8 mouse cellular contexts compared by ENCODE assay signal in genomic region chr2:160733131-160733531, GRCm38 (mm10). TPM values are rescaled to one million over a fixed set of nuclear protein-coding genes. Genes with fewer than 3 reads are reported as not detected.
DNase-seq lines count a peak whose midpoint lies in the region; ATAC-seq and TF ChIP-seq lines count a peak whose summit lies in the region.

No protein-coding gene starts in this region.

- H3K27ac ChIP-seq in lung, embryonic 15.5 days: peak overlapping the region; percentile 15; the same call in 1 of the 2 replicates
- H3K27ac ChIP-seq in forebrain, embryonic 13.5 days: no peak overlapping the region
- H3K27ac ChIP-seq in liver, embryonic 12.5 days: no peak overlapping the region
- peak overlapping the region; percentile 94 for H3K27ac ChIP-seq in thymus, adult 2 months (ENCODE audit: control insufficient read depth, insufficient read depth, low read length)

- no peaks in the 10 kb centered on the region for H3K9me3 ChIP-seq in lung, embryonic 15.5 days
- no peaks in the 10 kb centered on the region for H3K9me3 ChIP-seq in forebrain, embryonic 13.5 days (replicated peaks)
- H3K9me3 ChIP-seq in liver, embryonic 12.5 days (replicated peaks): no peaks in the 10 kb centered on the region

- peaks cover 74% of the 10 kb centered on the region for H3K4me1 ChIP-seq in lung, embryonic 15.5 days
- peaks cover 60% of the 10 kb centered on the region for H3K4me1 ChIP-seq in forebrain, embryonic 13.5 days
- peaks cover 35% of the 10 kb centered on the region for H3K4me1 ChIP-seq in liver, embryonic 12.5 days
- H3K4me1 ChIP-seq in thymus, adult 2 months (replicated peaks; ENCODE audit: control insufficient read depth, insufficient read depth, low read length): peaks cover 51% of the 10 kb centered on the region

- 16% methylated on average over 7 of the region's 7 CpGs for WGBS in lung, embryonic 15.5 days
- 78% methylated on average over 7 of the region's 7 CpGs for WGBS in forebrain, embryonic 13.5 days
- 32% methylated on average over 7 of the region's 7 CpGs for WGBS in liver, embryonic 12.5 days (ENCODE audit: insufficient replicate concordance)
- WGBS in thymus, adult 2 months: 2% methylated on average over 7 of the region's 7 CpGs

- H3K27me3 ChIP-seq in lung, embryonic 15.5 days: no peaks in the 10 kb centered on the region
- H3K27me3 ChIP-seq in forebrain, embryonic 13.5 days: no peaks in the 10 kb centered on the region
- peaks cover 26% of the 10 kb centered on the region for H3K27me3 ChIP-seq in liver, embryonic 12.5 days (replicated peaks)
- no peaks in the 10 kb centered on the region for H3K27me3 ChIP-seq in thymus, adult 2 months (ENCODE audit: control insufficient read depth, insufficient read depth, low read length)

- ATAC-seq in lung, embryonic 15.5 days (ENCODE audit: borderline replicate concordance, extremely low read depth, low FRiP score, low TSS enrichment): no peak
- ATAC-seq in forebrain, embryonic 13.5 days: no peak
- ATAC-seq in liver, embryonic 12.5 days: no peak

- TF ChIP-seq CTCF in thymus, adult 2 months (IDR thresholded peaks at IDR 0.05; ENCODE audit: borderline replicate concordance, control insufficient read depth, extremely low read depth, insufficient read depth, low read length, poor library complexity): no peak

- H3K4me2 ChIP-seq in lung, embryonic 15.5 days: peak overlapping the region; percentile 97
- H3K4me2 ChIP-seq in forebrain, embryonic 13.5 days: peak overlapping the region; percentile 88
- H3K4me2 ChIP-seq in liver, embryonic 12.5 days: peak overlapping the region; percentile 98

- DNase-seq in lung, postnatal 25 days (ENCODE audit: low spot score): no peak
- DNase-seq in thymus, adult 2 months: peak; percentile 53
- no peak for DNase-seq in layer of hippocampus, postnatal 25 days (ENCODE audit: extremely low spot score in 1 of 2, low spot score in 1 of 2)
- no peak for DNase-seq in left cerebral cortex, adult 9 months (ENCODE audit: low spot score in 2 of 2)
- no peak for DNase-seq in frontal cortex, postnatal 14 days (ENCODE audit: low spot score in 2 of 2)

- H3K4me3 ChIP-seq in lung, embryonic 15.5 days: peak overlapping the region; percentile 97
- H3K4me3 ChIP-seq in forebrain, embryonic 13.5 days: peak overlapping the region; percentile 89
- peak overlapping the region; percentile 95 for H3K4me3 ChIP-seq in liver, embryonic 12.5 days
- peak overlapping the region; percentile 80 for H3K4me3 ChIP-seq in thymus, adult 2 months (ENCODE audit: control insufficient read depth, insufficient read depth, low read length)

- H3K36me3 ChIP-seq in lung, embryonic 15.5 days: peaks cover 11% of the 10 kb centered on the region; the same call in 1 of the 2 replicates
- H3K36me3 ChIP-seq in forebrain, embryonic 13.5 days (ENCODE audit: poor library complexity, severe bottlenecking): peaks cover 36% of the 10 kb centered on the region
- H3K36me3 ChIP-seq in liver, embryonic 12.5 days: no peaks in the 10 kb centered on the region
- H3K36me3 ChIP-seq in thymus, adult 2 months (ENCODE audit: control insufficient read depth, insufficient read depth, low read length): no peaks in the 10 kb centered on the region

- no peak for TF ChIP-seq POLR2A in thymus, adult 2 months (IDR thresholded peaks at IDR 0.05; ENCODE audit: control insufficient read depth, extremely low read depth, insufficient read depth, low read length, poor library complexity)

- H3K9ac ChIP-seq in lung, embryonic 15.5 days: peak overlapping the region; percentile 99
- H3K9ac ChIP-seq in forebrain, embryonic 13.5 days: peak overlapping the region; percentile 100
- H3K9ac ChIP-seq in liver, embryonic 12.5 days: no peak overlapping the region

RNA-seq across cellular contexts. Expression of gene Plcg1, which starts 2.0 kb away (rescaled TPM):
- 51.4 and 53.3 TPM in 2 replicates for polyA plus RNA-seq in lung, embryonic 15.5 days (2015; fragmentation: Nextera tagmentation; extraction: Ambion mirVana)
- polyA plus RNA-seq in forebrain, embryonic 13.5 days (2015; fragmentation: Nextera tagmentation; extraction: Ambion mirVana): 66.8 and 70.1 TPM in 2 replicates
- polyA plus RNA-seq in liver, embryonic 12.5 days (2016; fragmentation: Nextera tagmentation; extraction: Ambion mirVana): 11.7 and 16.0 TPM in 2 replicates
- polyA plus RNA-seq in thymus, adult 2 months (2012; rRNA removed): 237 and 294 TPM in 2 replicates
- 10 to 100 TPM; 95.9 to 96.4 TPM for total RNA-seq in layer of hippocampus, postnatal 25 days (2021)

Comparison
In these comparisons a context has a peak if more than half of its experiments do, and no peak if none do; other contexts are left out.
1. H3K27ac ChIP-seq: peak in lung, embryonic 15.5 days (single experiment) and thymus, adult 2 months (single experiment); none in forebrain, embryonic 13.5 days (single experiment) and liver, embryonic 12.5 days (single experiment).
2. Peak in every context shown above with its lines, with median percentiles within 50 percentile points of each other: H3K4me2 ChIP-seq and H3K4me3 ChIP-seq.